Mouse (Mus musculus): ENCODE data around the gene Tmem79.
"Not testable (repeated sequence)": the region's sequence is repeated elsewhere in the genome, so short reads cannot be mapped to it uniquely, and the experiment has no call there.

The Tmem79 gene

GRCm38 (mm10) chr3:88336058-88337013, at the start of gene Tmem79, which contains the start of gene Smg5:
TSS of gene Tmem79 (minus strand) at chr3:88336148.
TSS of gene Smg5 (plus strand) at chr3:88336260.
- DNase-seq, result peak; percentile 97

GRCm38 (mm10) chr3:88384364-88384763, 48.4 kb upstream of the Tmem79 start, which contains the start of gene Bglap:
TSS of gene Bglap (minus strand) at chr3:88384464.
- no peak for DNase-seq

- DNase-seq, result not testable (repeated sequence)
Measured at GRCm38 (mm10) chr3:88382383-88382782, 46.4 kb upstream of the Tmem79 start.

- DNase-seq, result not testable (repeated sequence)
Measured at GRCm38 (mm10) chr3:88381389-88382315, 45.7 kb upstream of the Tmem79 start.

- not testable (repeated sequence) for DNase-seq
Measured at GRCm38 (mm10) chr3:88378599-88378998, 42.7 kb upstream of the Tmem79 start, which contains the start of gene Bglap2. TSS of gene Bglap2 (minus strand) at chr3:88378699.

- DNase-seq, result not testable (repeated sequence)
Measured at GRCm38 (mm10) chr3:88376644-88377043, 40.7 kb upstream of the Tmem79 start.

- peak; percentile 38 for DNase-seq
Measured at GRCm38 (mm10) chr3:88375750-88376626, 40.0 kb upstream of the Tmem79 start.

GRCm38 (mm10) chr3:88372643-88373042, 36.7 kb upstream of the Tmem79 start, which contains the start of gene Bglap3:
TSS of gene Bglap3 (minus strand) at chr3:88372743.
- DNase-seq, result not testable (repeated sequence)

GRCm38 (mm10) chr3:88368511-88368910, 32.6 kb upstream of the Tmem79 start:
- DNase-seq, result not testable (repeated sequence)

GRCm38 (mm10) chr3:88367517-88367916, 31.6 kb upstream of the Tmem79 start:
- DNase-seq, result not testable (repeated sequence)

- peak; percentile 29 for DNase-seq
Measured at GRCm38 (mm10) chr3:88366830-88367428, 31.0 kb upstream of the Tmem79 start.

- DNase-seq, result no peak
Measured at GRCm38 (mm10) chr3:88365705-88366361, 29.9 kb upstream of the Tmem79 start.

GRCm38 (mm10) chr3:88364337-88364736, 28.4 kb upstream of the Tmem79 start, which contains the start of gene Paqr6:
TSS of gene Paqr6 (plus strand) at chr3:88364584.
- DNase-seq, result peak; percentile 74

- DNase-seq, result no peak
Measured at GRCm38 (mm10) chr3:88363700-88364099, 27.8 kb upstream of the Tmem79 start.

- DNase-seq, result no peak
Measured at GRCm38 (mm10) chr3:88361612-88362313, 25.8 kb upstream of the Tmem79 start.

GRCm38 (mm10) chr3:88361096-88361495, 25.1 kb upstream of the Tmem79 start:
- DNase-seq, result no peak

GRCm38 (mm10) chr3:88359989-88360388, 24.0 kb upstream of the Tmem79 start:
- no peak for DNase-seq

- DNase-seq, result no peak
Measured at GRCm38 (mm10) chr3:88359584-88359983, 23.6 kb upstream of the Tmem79 start.

GRCm38 (mm10) chr3:88354396-88355165, 18.6 kb upstream of the Tmem79 start:
- DNase-seq, result peak; percentile 54
